ENCODE assay signal across 8 mouse cellular contexts in genomic region chr11:69133566-69133922, GRCm38 (mm10). TPM values are rescaled to one million over a fixed set of nuclear protein-coding genes. Genes with fewer than 3 reads are reported as not detected.
DNase-seq lines count a peak whose midpoint lies in the region; ATAC-seq and TF ChIP-seq lines count a peak whose summit lies in the region.

No protein-coding gene starts in this region.

- no peaks in the 10 kb centered on the region for H3K9me3 ChIP-seq in lung, embryonic 14.5 days (ENCODE audit: low read depth, low read length)
- H3K9me3 ChIP-seq in forebrain, embryonic 16.5 days (ENCODE audit: control insufficient read depth, low read length): no peaks in the 10 kb centered on the region
- no peaks in the 10 kb centered on the region for H3K9me3 ChIP-seq in liver, embryonic 16.5 days (replicated peaks; ENCODE audit: control insufficient read depth, low read length)
- H3K9me3 ChIP-seq in stomach, embryonic 16.5 days (replicated peaks; ENCODE audit: control insufficient read depth, low read length): no peaks in the 10 kb centered on the region

- H3K4me2 ChIP-seq in lung, embryonic 14.5 days: peak overlapping the region; percentile 68
- H3K4me2 ChIP-seq in forebrain, embryonic 16.5 days (ENCODE audit: low read length): peak overlapping the region; percentile 77
- peak overlapping the region; percentile 68 for H3K4me2 ChIP-seq in liver, embryonic 16.5 days (ENCODE audit: low read depth, low read length)
- H3K4me2 ChIP-seq in stomach, embryonic 16.5 days (ENCODE audit: low read depth, low read length): peak overlapping the region; percentile 73

- no peak overlapping the region for H3K27ac ChIP-seq in lung, embryonic 14.5 days (ENCODE audit: low read depth)
- no peak overlapping the region for H3K27ac ChIP-seq in forebrain, embryonic 16.5 days (ENCODE audit: low read length)
- H3K27ac ChIP-seq in liver, embryonic 16.5 days (ENCODE audit: low read length): no peak overlapping the region
- H3K27ac ChIP-seq in stomach, embryonic 16.5 days (ENCODE audit: low read length): no peak overlapping the region

- ATAC-seq in lung, embryonic 14.5 days (ENCODE audit: insufficient read depth): 0 out of 2 replicates have a peak, but pooled peaks have one; percentile 4
- no peak for ATAC-seq in forebrain, embryonic 16.5 days
- peak; percentile 30; the same call in 1 of the 2 replicates for ATAC-seq in liver, embryonic 16.5 days (ENCODE audit: low read depth)
- ATAC-seq in stomach, embryonic 16.5 days (ENCODE audit: insufficient read depth, low FRiP score): no peak

- no peak for TF ChIP-seq CTCF in lung, embryonic 14.5 days (IDR thresholded peaks at IDR 0.05; ENCODE audit: low read depth)

- no peak for DNase-seq in lung, embryonic 14.5 days
- no peak for DNase-seq in lung, postnatal 36 days
- no peak for DNase-seq in spleen, postnatal 10 days (ENCODE audit: low spot score in 2 of 2)
- no peak for DNase-seq in cerebellum, postnatal 25 days
- DNase-seq in kidney, postnatal 25 days: no peak

- no peaks in the 10 kb centered on the region for H3K36me3 ChIP-seq in lung, embryonic 14.5 days (ENCODE audit: insufficient read depth)
- no peaks in the 10 kb centered on the region for H3K36me3 ChIP-seq in forebrain, embryonic 16.5 days (ENCODE audit: control insufficient read depth, insufficient read depth)
- H3K36me3 ChIP-seq in liver, embryonic 16.5 days (ENCODE audit: control insufficient read depth, insufficient read depth): no peaks in the 10 kb centered on the region
- H3K36me3 ChIP-seq in stomach, embryonic 16.5 days (ENCODE audit: control insufficient read depth, insufficient read depth, low read length): no peaks in the 10 kb centered on the region

- WGBS in lung, embryonic 14.5 days: 21% methylated on average over 5 of the region's 5 CpGs
- 11% methylated on average over 5 of the region's 5 CpGs for WGBS in forebrain, embryonic 16.5 days
- 38% methylated on average over 5 of the region's 5 CpGs for WGBS in liver, embryonic 16.5 days (ENCODE audit: insufficient replicate concordance)
- 18% methylated on average over 5 of the region's 5 CpGs for WGBS in stomach, embryonic 16.5 days

- no peaks in the 10 kb centered on the region for H3K4me1 ChIP-seq in lung, embryonic 14.5 days (ENCODE audit: insufficient read depth)
- H3K4me1 ChIP-seq in forebrain, embryonic 16.5 days (replicated peaks; ENCODE audit: control insufficient read depth, insufficient read depth, low read length): peaks cover 11% of the 10 kb centered on the region
- H3K4me1 ChIP-seq in liver, embryonic 16.5 days (ENCODE audit: control insufficient read depth, low read depth, low read length): peaks cover 8% of the 10 kb centered on the region
- 0 out of 2 replicates have a peak, but pooled peaks cover 13% of the 10 kb centered on the region for H3K4me1 ChIP-seq in stomach, embryonic 16.5 days (ENCODE audit: control insufficient read depth, insufficient read depth, low read length)

- H3K9ac ChIP-seq in lung, embryonic 14.5 days: peak overlapping the region; percentile 41; the same call in 1 of the 2 replicates
- peak overlapping the region; percentile 60; the same call in 1 of the 2 replicates for H3K9ac ChIP-seq in forebrain, embryonic 16.5 days (replicated peaks; ENCODE audit: low read depth, low read length)
- no peak overlapping the region for H3K9ac ChIP-seq in liver, embryonic 16.5 days (ENCODE audit: low read depth, low read length)
- 0 out of 2 replicates have a peak overlapping the region, but pooled peaks have one; percentile 70 for H3K9ac ChIP-seq in stomach, embryonic 16.5 days (ENCODE audit: low read length)

- H3K4me3 ChIP-seq in lung, embryonic 14.5 days (ENCODE audit: low read depth, low read length): peak overlapping the region; percentile 45
- peak overlapping the region; percentile 54 for H3K4me3 ChIP-seq in forebrain, embryonic 16.5 days (replicated peaks; ENCODE audit: low read length)
- peak overlapping the region; percentile 48 for H3K4me3 ChIP-seq in liver, embryonic 16.5 days (ENCODE audit: low read depth, low read length)
- H3K4me3 ChIP-seq in stomach, embryonic 16.5 days (replicated peaks; ENCODE audit: low read length): peak overlapping the region; percentile 54

- H3K27me3 ChIP-seq in lung, embryonic 14.5 days (ENCODE audit: insufficient read depth, low read length): no peaks in the 10 kb centered on the region
- no peaks in the 10 kb centered on the region; the same call in 1 of the 2 replicates for H3K27me3 ChIP-seq in forebrain, embryonic 16.5 days (replicated peaks; ENCODE audit: control insufficient read depth, insufficient read depth, low read length)
- no peaks in the 10 kb centered on the region; the same call in none of the 2 replicates for H3K27me3 ChIP-seq in liver, embryonic 16.5 days (ENCODE audit: control insufficient read depth, insufficient read depth, low read depth, low read length)
- H3K27me3 ChIP-seq in stomach, embryonic 16.5 days (ENCODE audit: control insufficient read depth, insufficient read depth, low read length): no peaks in the 10 kb centered on the region

RNA-seq across cellular contexts. Expression of gene Aloxe3, which starts 7.8 kb away (rescaled TPM):
- 0.09 and 0.17 TPM in 2 replicates for polyA plus RNA-seq in lung, embryonic 14.5 days (2014; fragmentation: Nextera tagmentation; extraction: Ambion mirVana)
- 2.8 and 3.5 TPM in 2 replicates for polyA plus RNA-seq in forebrain, embryonic 16.5 days (2015; fragmentation: Nextera tagmentation; extraction: Ambion mirVana)
- 0.09 and 0.39 TPM in 2 replicates for polyA plus RNA-seq in liver, embryonic 16.5 days (2015; fragmentation: Nextera tagmentation; extraction: Ambion mirVana)
- polyA plus RNA-seq in stomach, embryonic 16.5 days (2015; fragmentation: Nextera tagmentation; extraction: Ambion mirVana): 2.0 and 5.4 TPM in 2 replicates

RNA-seq across cellular contexts. Expression of gene 9130213A22Rik, which starts 11.2 kb away (rescaled TPM):
- 0.19 and 0.41 TPM in 2 replicates for polyA plus RNA-seq in lung, embryonic 14.5 days (2014; fragmentation: Nextera tagmentation; extraction: Ambion mirVana)
- 0.39 and 0.71 TPM in 2 replicates for polyA plus RNA-seq in forebrain, embryonic 16.5 days (2015; fragmentation: Nextera tagmentation; extraction: Ambion mirVana)
- 0.07 TPM in 1 of 2 replicates, not detected in the other for polyA plus RNA-seq in liver, embryonic 16.5 days (2015; fragmentation: Nextera tagmentation; extraction: Ambion mirVana)
- polyA plus RNA-seq in stomach, embryonic 16.5 days (2015; fragmentation: Nextera tagmentation; extraction: Ambion mirVana): 0.27 and 0.61 TPM in 2 replicates

RNA-seq across cellular contexts. Expression of gene Hes7, which starts 13.3 kb away (rescaled TPM):
- 0.57 and 0.68 TPM in 2 replicates for polyA plus RNA-seq in lung, embryonic 14.5 days (2014; fragmentation: Nextera tagmentation; extraction: Ambion mirVana)
- 0.26 and 0.67 TPM in 2 replicates for polyA plus RNA-seq in forebrain, embryonic 16.5 days (2015; fragmentation: Nextera tagmentation; extraction: Ambion mirVana)
- 0.06 and 0.07 TPM in 2 replicates for polyA plus RNA-seq in liver, embryonic 16.5 days (2015; fragmentation: Nextera tagmentation; extraction: Ambion mirVana)
- polyA plus RNA-seq in stomach, embryonic 16.5 days (2015; fragmentation: Nextera tagmentation; extraction: Ambion mirVana): 0.40 and 0.69 TPM in 2 replicates

RNA-seq across cellular contexts. Expression of gene Alox12b, which starts 23.2 kb away (rescaled TPM):
- polyA plus RNA-seq in lung, embryonic 14.5 days (2014; fragmentation: Nextera tagmentation; extraction: Ambion mirVana): not detected in 2 replicates
- 0.12 TPM in 1 of 2 replicates, not detected in the other for polyA plus RNA-seq in forebrain, embryonic 16.5 days (2015; fragmentation: Nextera tagmentation; extraction: Ambion mirVana)
- not detected in 2 replicates for polyA plus RNA-seq in liver, embryonic 16.5 days (2015; fragmentation: Nextera tagmentation; extraction: Ambion mirVana)
- 42.2 and 90.0 TPM in 2 replicates for polyA plus RNA-seq in stomach, embryonic 16.5 days (2015; fragmentation: Nextera tagmentation; extraction: Ambion mirVana)

RNA-seq across cellular contexts. Expression of gene Per1, which starts 38.5 kb away (rescaled TPM):
- polyA plus RNA-seq in lung, embryonic 14.5 days (2014; fragmentation: Nextera tagmentation; extraction: Ambion mirVana): 15.4 and 23.7 TPM in 2 replicates
- 11.8 and 12.1 TPM in 2 replicates for polyA plus RNA-seq in forebrain, embryonic 16.5 days (2015; fragmentation: Nextera tagmentation; extraction: Ambion mirVana)
- polyA plus RNA-seq in liver, embryonic 16.5 days (2015; fragmentation: Nextera tagmentation; extraction: Ambion mirVana): 6.9 and 8.5 TPM in 2 replicates
- polyA plus RNA-seq in stomach, embryonic 16.5 days (2015; fragmentation: Nextera tagmentation; extraction: Ambion mirVana): 21.8 and 22.3 TPM in 2 replicates

Comparison
In these comparisons a context has a peak if more than half of its experiments do, and no peak if none do; other contexts are left out.
1. ATAC-seq: peak in lung, embryonic 14.5 days (single experiment) and liver, embryonic 16.5 days (single experiment); none in forebrain, embryonic 16.5 days (single experiment) and stomach, embryonic 16.5 days (single experiment).
2. Peak in every context shown above with its lines, with median percentiles within 50 percentile points of each other: H3K4me2 ChIP-seq and H3K4me3 ChIP-seq.